Mouse (Mus musculus) stomach, postnatal 0 days (tissue): ENCODE data around the gene Cep97.

Experiments
- CTCF ChIP-seq: IDR thresholded peaks from 2 replicates; pipeline ENCODE4 v1.5.1; 2016; ENCODE audit warnings: antibody characterized with exemption, low read depth, mild to moderate bottlenecking, moderate library complexity
- EP300 ChIP-seq: optimal IDR thresholded peaks from 2 replicates; pipeline ENCODE3; 2016; ENCODE audit warnings: antibody characterized with exemption

- TF ChIP-seq CTCF (no peak), EP300 (no peak)
Observed at GRCm38 (mm10) chr16:55940781-55941180, 6.1 kb upstream of the Cep97 start.
